Mouse (Mus musculus): ENCODE results near the gene Zbtb2.

Gene Zbtb2

GRCm38 (mm10) chr10:4332228-4332979 is 55.5 kb downstream of the Zbtb2 start:
- DNase-seq, result no peak

- peak; percentile 13 for DNase-seq
Observed at GRCm38 (mm10) chr10:4327716-4328115, 60.2 kb downstream of the Zbtb2 start.

- DNase-seq, result peak; percentile 34
Observed at GRCm38 (mm10) chr10:4325562-4325961, 62.3 kb downstream of the Zbtb2 start.

DNA sequence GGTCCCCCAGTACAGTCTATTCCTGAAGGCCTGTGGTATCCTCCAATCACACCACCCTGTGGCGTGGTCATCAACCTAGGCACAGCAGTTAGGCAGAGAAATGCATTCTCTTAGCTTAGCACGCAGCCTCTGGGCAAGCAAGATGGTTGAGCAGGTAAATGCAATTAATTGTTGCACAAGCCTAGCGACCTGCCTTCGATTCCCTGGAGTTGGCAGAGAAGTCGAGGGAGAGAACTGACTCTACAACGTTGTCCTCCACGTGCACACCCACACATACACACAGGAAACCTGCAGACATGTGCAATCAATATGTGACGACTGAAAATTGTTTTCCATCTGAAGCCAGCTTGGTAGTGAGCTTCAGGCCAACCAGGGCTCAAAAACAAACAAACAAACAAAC is 64.0 kb downstream of the Zbtb2 start:
- no peak for DNase-seq
